Mouse (Mus musculus) thymus, adult 18-20 months (tissue): ENCODE results near the gene Hivep1.

Experiments
- DNase-seq, 2 experiments: peaks; one replicate each; pipeline ENCODE4 v3.0.0; 2022; ENCODE audit warnings: mixed read lengths in 2 of 2

Gene Hivep1

GRCm38 (mm10) chr13:42051961-42052695 lies at the start of gene Hivep1:
Gene Hivep1 (plus strand): TSS chr13:42052021.
- peak; percentile 71 to 80 for DNase-seq

GRCm38 (mm10) chr13:42015484-42016045 lies 36.3 kb upstream of the Hivep1 start:
- no peak for DNase-seq

- DNase-seq, result no peak
Measured at GRCm38 (mm10) chr13:42016218-42016617, 35.6 kb upstream of the Hivep1 start.

- peak in 1 of 2 experiments; percentile 7 for DNase-seq
Measured at GRCm38 (mm10) chr13:42018356-42018755, 33.5 kb upstream of the Hivep1 start.

- no peak for DNase-seq
Measured at GRCm38 (mm10) chr13:42041203-42041602, 10.6 kb upstream of the Hivep1 start.

GRCm38 (mm10) chr13:42043431-42043830 lies 8.4 kb upstream of the Hivep1 start:
- DNase-seq, result no peak

- peak; percentile 58 to 68 for DNase-seq
Measured at GRCm38 (mm10) chr13:42048991-42049773, 2.6 kb upstream of the Hivep1 start.

GRCm38 (mm10) chr13:42049774-42050125 lies 2.1 kb upstream of the Hivep1 start:
- DNase-seq, result no peak

GRCm38 (mm10) chr13:42050160-42050559 lies 1.7 kb upstream of the Hivep1 start:
- no peak for DNase-seq

- no peak for DNase-seq
Measured at GRCm38 (mm10) chr13:42050880-42051201, 980 bp upstream of the Hivep1 start.

- DNase-seq, result peak; percentile 98 to 99
Measured at GRCm38 (mm10) chr13:42051202-42051906, 467 bp upstream of the Hivep1 start.

GRCm38 (mm10) chr13:42052696-42053541 lies 1.1 kb downstream of the Hivep1 start:
- DNase-seq, result peak; percentile 62 to 74

- no peak for DNase-seq
Measured at GRCm38 (mm10) chr13:42053656-42054055, 1.8 kb downstream of the Hivep1 start.

GRCm38 (mm10) chr13:42054138-42054537 lies 2.3 kb downstream of the Hivep1 start:
- no peak for DNase-seq

- no peak for DNase-seq
Measured at GRCm38 (mm10) chr13:42056712-42057332, 5.0 kb downstream of the Hivep1 start.

GRCm38 (mm10) chr13:42060846-42061630 lies 9.2 kb downstream of the Hivep1 start:
- DNase-seq, result peak; percentile 43 to 64

GRCm38 (mm10) chr13:42064257-42064656 lies 12.4 kb downstream of the Hivep1 start:
- DNase-seq, result no peak

- DNase-seq, result no peak
Measured at GRCm38 (mm10) chr13:42070236-42070635, 18.4 kb downstream of the Hivep1 start.

- no peak for DNase-seq
Measured at GRCm38 (mm10) chr13:42071011-42071410, 19.2 kb downstream of the Hivep1 start.

- no peak for DNase-seq
Measured at GRCm38 (mm10) chr13:42073285-42073684, 21.5 kb downstream of the Hivep1 start.

GRCm38 (mm10) chr13:42075546-42075945 lies 23.7 kb downstream of the Hivep1 start:
- DNase-seq, result no peak
